Mouse (Mus musculus) G1E (cell line): ENCODE results near the gene Cep295nl. TPM values are rescaled to one million over a fixed set of nuclear protein-coding genes. Genes with fewer than 3 reads are reported as not detected.

Experiments used
- ATAC-seq: 2 replicates; pipeline ENCODE4 v1.8.0; 2016; ENCODE audit warnings: mild to moderate bottlenecking; ENCODE audit not compliant: insufficient number of reproducible peaks, poor library complexity, low FRiP score, severe bottlenecking; ENCODE audit errors: extremely low read depth
- DNase-seq: peaks from one replicate; pipeline ENCODE4 v3.0.0; 2012; ENCODE audit warnings: low spot score
- H3K27me3 ChIP-seq: 2 replicates; pipeline ENCODE4 v1.6.1; 2012; ENCODE audit warnings: mild to moderate bottlenecking, low read length, inconsistent platforms; ENCODE audit not compliant: insufficient read depth
- H3K36me3 ChIP-seq: replicated peaks from 2 replicates; pipeline ENCODE3; 2012; ENCODE audit warnings: mild to moderate bottlenecking, inconsistent platforms
- H3K4me1 ChIP-seq: 2 replicates; pipeline ENCODE4 v1.6.1; 2012; ENCODE audit warnings: low read depth, low read length, inconsistent platforms, mixed read lengths; ENCODE audit not compliant: insufficient read depth
- H3K4me3 ChIP-seq: 2 replicates; pipeline ENCODE4 v1.5.1; 2012; ENCODE audit warnings: low read depth, mild to moderate bottlenecking, inconsistent platforms, low read length, moderate library complexity, mixed read lengths
- H3K9me3 ChIP-seq: replicated peaks from 2 replicates; pipeline ENCODE4 v1.6.1; 2012; ENCODE audit warnings: inconsistent platforms
- CTCF ChIP-seq: IDR thresholded peaks from 2 replicates; pipeline ENCODE4 v1.5.1; 2012; ENCODE audit warnings: low read depth, low read length, inconsistent platforms, mixed read lengths
- GATA1 ChIP-seq: IDR thresholded peaks from 2 replicates; pipeline ENCODE4 v1.6.1; 2012; ENCODE audit warnings: borderline replicate concordance, low read length, inconsistent platforms, mixed read lengths
- GATA2 ChIP-seq: IDR thresholded peaks from 2 replicates; pipeline ENCODE4 v1.6.1; 2012; ENCODE audit warnings: low read depth, low read length, inconsistent platforms, borderline replicate concordance
- POLR2AphosphoS5 ChIP-seq: IDR thresholded peaks from 2 replicates; pipeline ENCODE4 v1.6.1; 2012; ENCODE audit warnings: low read depth, low read length, inconsistent platforms; ENCODE audit not compliant: insufficient replicate concordance
- TAL1 ChIP-seq: conservative IDR thresholded peaks from 2 replicates; pipeline ENCODE4 v1.6.1; 2012; ENCODE audit warnings: low read depth, low read length, inconsistent platforms, mixed read lengths
- polyA plus RNA-seq: library from polyadenylated mRNA; stranded (reverse); fragments of >175 nt; gene quantifications from 2 replicates; pipeline ENCODE4 v1.2.3, GENCODE M21; 2012
- total RNA-seq, 2 experiments: library from RNA; stranded (forward) in 1 of 2; stranded (reverse) in 1 of 2; fragments of 200-1000 nt in 1 of 2; fragments of >200 nt in 1 of 2; fragmentation: Nextera tagmentation in 1 of 2; gene quantifications; 2 replicates each; pipeline ENCODE4 v1.2.3; 2014 to 2017

Gene Cep295nl
- total and polyA plus RNA-seq, 3 experiments = 0.11 TPM; not detected in 2

- Histone ChIP-seq H3K27me3 (peaks cover 6% of the 10 kb centered on the region; the same call in 1 of the 2 replicates), H3K9me3 (no peaks in the 10 kb centered on the region), H3K36me3 (no peaks in the 10 kb centered on the region), H3K4me3 (no peak overlapping the region), H3K4me1 (peaks cover 12% of the 10 kb centered on the region)
- DNase-seq (no peak), ATAC-seq (no peak)
- TF ChIP-seq CTCF (no peak), TAL1 (no peak), GATA1 (no peak), POLR2AphosphoS5 (no peak), GATA2 (no peak)
Measured at GRCm38 (mm10) chr11:118348419-118348818, 6.1 kb upstream of the Cep295nl start.

GRCm38 (mm10) chr11:118347911-118348310, 5.6 kb upstream of the Cep295nl start:
- Histone ChIP-seq H3K4me3 (no peak overlapping the region), H3K9me3 (no peaks in the 10 kb centered on the region), H3K27me3 (peaks cover 6% of the 10 kb centered on the region; the same call in 1 of the 2 replicates), H3K4me1 (peaks cover 12% of the 10 kb centered on the region), H3K36me3 (no peaks in the 10 kb centered on the region)
- DNase-seq (no peak), ATAC-seq (no peak)
- no peak for TF ChIP-seq TAL1
- TF ChIP-seq POLR2AphosphoS5 = no peak
- no peak for TF ChIP-seq CTCF
- no peak for TF ChIP-seq GATA1
- no peak for TF ChIP-seq GATA2

GRCm38 (mm10) chr11:118347391-118347790, 5.1 kb upstream of the Cep295nl start:
- no peak for TF ChIP-seq TAL1
- TF ChIP-seq CTCF = no peak
- TF ChIP-seq GATA2 = no peak
- TF ChIP-seq POLR2AphosphoS5 = no peak
- TF ChIP-seq GATA1 = no peak
- H3K4me3 ChIP-seq = no peak overlapping the region
- peaks cover 9% of the 10 kb centered on the region; the same call in 1 of the 2 replicates for H3K27me3 ChIP-seq
- H3K4me1 ChIP-seq = peaks cover 12% of the 10 kb centered on the region
- H3K36me3 ChIP-seq = no peaks in the 10 kb centered on the region
- ATAC-seq = no peak
- H3K9me3 ChIP-seq = no peaks in the 10 kb centered on the region
- DNase-seq = no peak

- Histone ChIP-seq H3K27me3 (peaks cover 10% of the 10 kb centered on the region; the same call in 1 of the 2 replicates), H3K4me1 (peaks cover 12% of the 10 kb centered on the region), H3K36me3 (no peaks in the 10 kb centered on the region)
Measured at GRCm38 (mm10) chr11:118346395-118347096, 4.2 kb upstream of the Cep295nl start.

DNA sequence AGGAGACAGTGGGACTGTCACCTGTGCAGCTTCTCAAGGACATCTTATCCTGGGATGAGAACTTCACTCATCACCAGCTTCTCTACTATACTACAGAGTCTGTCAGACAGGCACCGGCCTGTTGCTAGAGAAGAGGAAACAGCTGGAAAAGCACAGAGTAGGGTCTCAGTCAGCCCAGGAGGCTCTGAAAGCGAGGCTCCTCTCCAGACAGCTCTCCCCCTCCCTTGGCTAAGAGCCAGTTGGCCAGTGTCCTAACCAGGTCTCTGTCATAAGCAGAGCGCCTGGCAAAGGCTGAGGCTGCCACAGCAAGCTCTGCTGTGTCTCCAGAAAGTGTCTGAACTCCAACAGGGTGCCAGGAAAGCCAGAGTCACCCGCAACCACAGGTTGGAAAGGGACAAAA, 3.4 kb upstream of the Cep295nl start:
- DNase-seq (no peak), ATAC-seq (no peak)
- TF ChIP-seq POLR2AphosphoS5 = no peak
- no peak for TF ChIP-seq TAL1
- no peak for TF ChIP-seq GATA1
- no peak for TF ChIP-seq GATA2
- TF ChIP-seq CTCF = no peak
- H3K4me1 ChIP-seq = peaks cover 12% of the 10 kb centered on the region
- no peak overlapping the region for H3K4me3 ChIP-seq
- no peaks in the 10 kb centered on the region for H3K9me3 ChIP-seq
- H3K27me3 ChIP-seq = peaks cover 10% of the 10 kb centered on the region; the same call in 1 of the 2 replicates
- H3K36me3 ChIP-seq = no peaks in the 10 kb centered on the region

More at GRCm38 (mm10) chr11:118346395-118347096, 4.2 kb upstream of the Cep295nl start:
- Histone ChIP-seq H3K9me3 (no peaks in the 10 kb centered on the region), H3K4me3 (no peak overlapping the region)
- DNase-seq (no peak), ATAC-seq (no peak)
- TF ChIP-seq GATA2 (no peak), TAL1 (no peak), GATA1 (no peak), CTCF (no peak), POLR2AphosphoS5 (no peak)

DNA sequence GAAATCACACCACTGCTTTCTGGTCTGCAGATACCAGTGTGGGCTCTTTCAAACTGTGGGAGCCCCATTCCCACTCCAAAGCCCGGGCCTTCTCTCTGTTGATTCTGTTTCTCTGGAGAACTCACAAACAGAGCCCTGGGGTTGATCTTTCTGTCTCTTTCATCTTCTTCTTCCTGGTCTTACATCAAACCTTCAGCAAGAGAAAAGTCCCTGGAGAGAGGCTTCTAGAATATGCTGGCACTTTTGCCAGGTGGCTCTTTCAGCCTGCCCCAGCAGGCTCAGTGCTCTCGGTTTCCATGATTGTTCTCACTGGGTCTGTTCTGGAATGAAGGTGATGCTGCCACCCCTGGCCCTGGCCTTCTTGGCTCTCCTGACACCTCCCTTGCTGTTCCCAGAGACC, 1.3 kb upstream of the Cep295nl start:
- ATAC-seq = no peak
- H3K27me3 ChIP-seq = peaks cover 10% of the 10 kb centered on the region; the same call in 1 of the 2 replicates
- no peak for TF ChIP-seq POLR2AphosphoS5
- TF ChIP-seq GATA2 = no peak
- TF ChIP-seq TAL1 = no peak
- TF ChIP-seq GATA1 = no peak
- no peak for TF ChIP-seq CTCF
- no peaks in the 10 kb centered on the region for H3K36me3 ChIP-seq
- peaks cover 4% of the 10 kb centered on the region for H3K4me1 ChIP-seq
- H3K4me3 ChIP-seq = no peak overlapping the region
- no peaks in the 10 kb centered on the region for H3K9me3 ChIP-seq
- DNase-seq = no peak

- no peak for DNase-seq
- TF ChIP-seq POLR2AphosphoS5 (no peak), CTCF (no peak), GATA1 (no peak), TAL1 (no peak), GATA2 (no peak)
- no peak for ATAC-seq
Measured at GRCm38 (mm10) chr11:118337491-118338168, 4.7 kb downstream of the Cep295nl start.

More at GRCm38 (mm10) chr11:118337491-118338168, 4.7 kb downstream of the Cep295nl start:
- Histone ChIP-seq H3K36me3 (no peaks in the 10 kb centered on the region), H3K9me3 (no peaks in the 10 kb centered on the region), H3K4me1 (no peaks in the 10 kb centered on the region; the same call in 1 of the 2 replicates), H3K4me3 (no peak overlapping the region), H3K27me3 (peaks cover 4% of the 10 kb centered on the region)
